19 mouse cellular contexts compared by ENCODE assay signal in the genomic region with DNA sequence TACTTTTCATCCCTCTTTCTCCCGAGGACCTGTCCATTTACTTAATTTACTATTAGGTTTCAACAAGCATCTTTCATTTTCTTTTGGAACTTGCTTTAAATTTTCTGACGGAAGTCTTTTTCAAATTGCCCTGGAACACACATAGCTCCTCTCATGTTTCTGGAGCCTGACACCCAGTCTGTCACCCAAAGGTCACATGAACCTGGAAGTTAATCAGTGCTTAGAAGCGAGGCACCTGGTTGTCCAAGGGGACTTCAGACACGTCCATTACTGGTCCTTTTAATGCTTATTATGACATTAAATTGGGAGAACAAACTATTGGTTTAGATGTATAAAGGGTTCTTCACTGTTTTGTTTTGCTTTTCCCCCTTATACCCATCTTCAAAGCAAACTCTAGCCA. TPM values are rescaled to one million over a fixed set of nuclear protein-coding genes. Genes with fewer than 3 reads are reported as not detected.
DNase-seq lines count a peak whose midpoint lies in the region; ATAC-seq and TF ChIP-seq lines count a peak whose summit lies in the region.
"Had no signal": no experiment of that assay in that cellular context is flagged by ENCODE, and none has a peak within 500 bp of the region (broad histone marks: within the 10 kb centered on the region; RNA-seq: fewer than 3 reads in every experiment).

No protein-coding gene starts in this region.

- no peaks in the 10 kb centered on the region for H3K9me3 ChIP-seq in stomach, embryonic 14.5 days (ENCODE audit: control insufficient read depth, low read depth, low read length)
- H3K9me3 ChIP-seq in stomach, postnatal 0 days (ENCODE audit: control insufficient read depth, low read length), result no peaks in the 10 kb centered on the region
- H3K9me3 ChIP-seq: embryonic facial prominence, embryonic 12.5 days; limb, embryonic 13.5 days; midbrain, embryonic 15.5 days; neural tube, embryonic 12.5 days had no signal

- H3K27me3 ChIP-seq in stomach, embryonic 14.5 days (ENCODE audit: control insufficient read depth, insufficient read depth, low read length), result no peaks in the 10 kb centered on the region
- no peaks in the 10 kb centered on the region for H3K27me3 ChIP-seq in stomach, postnatal 0 days (ENCODE audit: control insufficient read depth, insufficient read depth, low read length)

- TF ChIP-seq EP300 in stomach, postnatal 0 days (optimal IDR thresholded peaks at IDR 0.05), result no peak

- TF ChIP-seq CTCF in stomach, postnatal 0 days (IDR thresholded peaks at IDR 0.05; ENCODE audit: low read depth), result no peak

- H3K4me3 ChIP-seq in stomach, embryonic 14.5 days (ENCODE audit: low read depth, low read length), result peak overlapping the region; percentile 53; the same call in 1 of the 2 replicates
- no peak overlapping the region for H3K4me3 ChIP-seq in stomach, postnatal 0 days (ENCODE audit: low read depth, low read length)
- H3K4me3 ChIP-seq: embryonic facial prominence, embryonic 12.5 days; limb, embryonic 13.5 days; midbrain, embryonic 15.5 days; neural tube, embryonic 12.5 days had no signal

- H3K4me1 ChIP-seq in stomach, embryonic 14.5 days (ENCODE audit: control insufficient read depth, insufficient read depth, low read length), result 0 out of 2 replicates have a peak, but pooled peaks cover 2% of the 10 kb centered on the region
- no peaks in the 10 kb centered on the region for H3K4me1 ChIP-seq in stomach, postnatal 0 days (replicated peaks; ENCODE audit: control insufficient read depth, insufficient read depth)
- H3K4me1 ChIP-seq: embryonic facial prominence, embryonic 12.5 days had no signal

- DNase-seq in kidney, adult 18-20 months, result peak; percentile 18
- DNase-seq in kidney, postnatal 4 days, result no peak
- no peak for DNase-seq in stomach, postnatal 0 days (ENCODE audit: low spot score)
- DNase-seq in kidney, postnatal 36 days, result peak; percentile 52 to 62
- DNase-seq in yolk sac, embryonic 10.5 days (ENCODE audit: low spot score), result peak; percentile 51
- no peak for DNase-seq in right cerebral cortex, adult 18-20 months
- no peak for DNase-seq in right cerebral cortex, adult 2 months (ENCODE audit: low spot score in 2 of 2)
- DNase-seq: adrenal gland, postnatal 10 days; cerebellum, postnatal 36 days; heart, postnatal 36 days; retina, postnatal 1 day; thymus, postnatal 14 days had no signal

- H3K4me2 ChIP-seq in stomach, embryonic 14.5 days (replicated peaks; ENCODE audit: low read depth, low read length), result peak overlapping the region; percentile 22
- H3K4me2 ChIP-seq in stomach, postnatal 0 days (replicated peaks; ENCODE audit: low read depth), result no peak overlapping the region
- H3K4me2 ChIP-seq: embryonic facial prominence, embryonic 12.5 days; midbrain, embryonic 15.5 days; neural tube, embryonic 12.5 days had no signal

- H3K27ac ChIP-seq in stomach, embryonic 14.5 days (ENCODE audit: low read length), result no peak overlapping the region
- H3K27ac ChIP-seq in stomach, postnatal 0 days (replicated peaks), result no peak overlapping the region
- H3K27ac ChIP-seq: embryonic facial prominence, embryonic 12.5 days; limb, embryonic 13.5 days; midbrain, embryonic 15.5 days; neural tube, embryonic 12.5 days had no signal

- no peaks in the 10 kb centered on the region; the same call in 1 of the 2 replicates for H3K36me3 ChIP-seq in stomach, embryonic 14.5 days (ENCODE audit: control insufficient read depth, insufficient read depth, low read length)
- H3K36me3 ChIP-seq in stomach, postnatal 0 days (ENCODE audit: control insufficient read depth, insufficient read depth, low read length), result no peaks in the 10 kb centered on the region
- H3K36me3 ChIP-seq: embryonic facial prominence, embryonic 12.5 days; limb, embryonic 13.5 days; midbrain, embryonic 15.5 days; neural tube, embryonic 12.5 days had no signal

- H3K9ac ChIP-seq in stomach, embryonic 14.5 days (replicated peaks; ENCODE audit: low read depth, low read length), result no peak overlapping the region
- H3K9ac ChIP-seq in stomach, postnatal 0 days (ENCODE audit: low read length), result no peak overlapping the region
- H3K9ac ChIP-seq: embryonic facial prominence, embryonic 12.5 days; limb, embryonic 13.5 days; midbrain, embryonic 15.5 days; neural tube, embryonic 12.5 days had no signal

- 65% methylated on average over 4 of the region's 4 CpGs for WGBS in stomach, embryonic 14.5 days
- 63% methylated on average over 4 of the region's 4 CpGs for WGBS in stomach, postnatal 0 days

- ATAC-seq in stomach, embryonic 14.5 days (ENCODE audit: insufficient number of reproducible peaks, insufficient read depth, low FRiP score, low read depth), result no peak
- ATAC-seq in stomach, postnatal 0 days (ENCODE audit: low FRiP score, low TSS enrichment), result no peak
- ATAC-seq: midbrain, embryonic 15.5 days had no signal

RNA-seq across cellular contexts. Expression of gene Slc40a1, which starts 3.0 kb away (rescaled TPM):
- 74.0 and 83.9 TPM in 2 replicates for polyA plus RNA-seq in stomach, embryonic 14.5 days (2014; fragmentation: Nextera tagmentation; extraction: Ambion mirVana)
- polyA plus RNA-seq in stomach, postnatal 0 days (2015; fragmentation: Nextera tagmentation; extraction: Ambion mirVana), result 54.2 and 65.5 TPM in 2 replicates

RNA-seq across cellular contexts. Expression of gene Gm5269, which starts 33.2 kb away (rescaled TPM):
- not detected in 2 replicates for polyA plus RNA-seq in stomach, embryonic 14.5 days (2014; fragmentation: Nextera tagmentation; extraction: Ambion mirVana)
- not detected in 2 replicates for polyA plus RNA-seq in stomach, postnatal 0 days (2015; fragmentation: Nextera tagmentation; extraction: Ambion mirVana)
- polyA plus RNA-seq: C2C12; embryonic facial prominence, embryonic 12.5 days; forebrain, embryonic 11.5 days; limb, embryonic 13.5 days; midbrain, embryonic 15.5 days; neural tube, embryonic 12.5 days had no signal

Comparison
In these comparisons a context has a peak if more than half of its experiments do, and no peak if none do; other contexts are left out.
1. DNase-seq: peak in kidney, adult 18-20 months (single experiment), kidney, postnatal 36 days (2 of 2) and yolk sac, embryonic 10.5 days (single experiment); none in kidney, postnatal 4 days (0 of 2), stomach, postnatal 0 days (single experiment), right cerebral cortex, adult 18-20 months (single experiment) and right cerebral cortex, adult 2 months (0 of 2).